Comparison of ENCODE assay signal across 9 mouse cellular contexts in genomic region chr2:168016951-168017391, GRCm38 (mm10). TPM values are rescaled to one million over a fixed set of nuclear protein-coding genes. Genes with fewer than 3 reads are reported as not detected.
DNase-seq lines count a peak whose midpoint lies in the region; ATAC-seq and TF ChIP-seq lines count a peak whose summit lies in the region.
"Had no signal": no experiment of that assay in that cellular context is flagged by ENCODE, and none has a peak within 500 bp of the region (broad histone marks: within the 10 kb centered on the region; RNA-seq: fewer than 3 reads in every experiment).

No protein-coding gene starts in this region.

- no peaks in the 10 kb centered on the region for H3K4me1 ChIP-seq in hindbrain, embryonic 11.5 days (replicated peaks; ENCODE audit: control insufficient read depth, insufficient read depth, low read length)
- H3K4me1 ChIP-seq in hindbrain, embryonic 13.5 days (replicated peaks): peaks cover 13% of the 10 kb centered on the region
- no peaks in the 10 kb centered on the region for H3K4me1 ChIP-seq in embryonic facial prominence, embryonic 11.5 days (ENCODE audit: control insufficient read depth, insufficient read depth, low read length)
- no peaks in the 10 kb centered on the region for H3K4me1 ChIP-seq in testis, adult 2 months (ENCODE audit: control insufficient read depth, insufficient read depth, low read length)

- intact Hi-C loops in left cerebral cortex, postnatal 14 days (cut with DNase I): loop anchor here (10.0 kb wide), 1 partner anchor 332 kb away; the partner anchor contains the start of genes Cebpb and Tmem189

- ATAC-seq in hindbrain, embryonic 11.5 days (ENCODE audit: low FRiP score): no peak
- no peak for ATAC-seq in hindbrain, embryonic 13.5 days (ENCODE audit: low FRiP score)
- no peak for ATAC-seq in embryonic facial prominence, embryonic 11.5 days (replicated peaks; ENCODE audit: insufficient number of reproducible peaks, low FRiP score, low TSS enrichment, low read depth)
- peak; percentile 57 for ATAC-seq in monocyte, adult 5-6 weeks (replicated peaks; ENCODE audit: insufficient number of reproducible peaks, low FRiP score, low TSS enrichment, poor library complexity, severe bottlenecking)

- peak; percentile 84 for DNase-seq in hindbrain, embryonic 11.5 days (ENCODE audit: low spot score)
- peak; percentile 71 for DNase-seq in adrenal gland, postnatal 25 days
- peak; percentile 80 for DNase-seq in embryonic facial prominence, embryonic 11.5 days (ENCODE audit: low spot score)
- DNase-seq in hindlimb bud, embryonic 11.5 days (ENCODE audit: extremely low spot score, low read depth, low spot score): peak; percentile 33
- peak; percentile 69 to 79 for DNase-seq in left cerebral cortex, postnatal 14 days (ENCODE audit: low spot score in 2 of 2)

- H3K9me3 ChIP-seq in hindbrain, embryonic 11.5 days (ENCODE audit: control insufficient read depth, low read length): no peaks in the 10 kb centered on the region
- H3K9me3 ChIP-seq in hindbrain, embryonic 13.5 days: no peaks in the 10 kb centered on the region
- no peaks in the 10 kb centered on the region for H3K9me3 ChIP-seq in embryonic facial prominence, embryonic 11.5 days (replicated peaks; ENCODE audit: control insufficient read depth, low read length)
- H3K9me3 ChIP-seq: embryonic facial prominence, embryonic 15.5 days had no signal

- no peaks in the 10 kb centered on the region for H3K27me3 ChIP-seq in hindbrain, embryonic 11.5 days (ENCODE audit: control insufficient read depth, insufficient read depth, low read length)
- H3K27me3 ChIP-seq in hindbrain, embryonic 13.5 days: 0 out of 2 replicates have a peak, but pooled peaks cover 3% of the 10 kb centered on the region
- no peaks in the 10 kb centered on the region for H3K27me3 ChIP-seq in embryonic facial prominence, embryonic 11.5 days (ENCODE audit: control insufficient read depth, insufficient read depth, low read length)
- no peaks in the 10 kb centered on the region for H3K27me3 ChIP-seq in testis, adult 2 months (ENCODE audit: control insufficient read depth, insufficient read depth, low read length)
- H3K27me3 ChIP-seq: embryonic facial prominence, embryonic 15.5 days had no signal

- WGBS in hindbrain, embryonic 11.5 days: 26% methylated on average over 5 of the region's 5 CpGs
- whole genome bisulfite sequencing in hindbrain, embryonic 13.5 days: 16% methylated on average over 5 of the region's 5 CpGs
- 35% methylated on average over 5 of the region's 5 CpGs for WGBS in embryonic facial prominence, embryonic 11.5 days

- no peak overlapping the region for H3K9ac ChIP-seq in hindbrain, embryonic 11.5 days (ENCODE audit: low read depth, low read length)
- H3K9ac ChIP-seq in hindbrain, embryonic 13.5 days: no peak overlapping the region
- H3K9ac ChIP-seq in embryonic facial prominence, embryonic 11.5 days (replicated peaks; ENCODE audit: low read length): no peak overlapping the region
- H3K9ac ChIP-seq: embryonic facial prominence, embryonic 15.5 days had no signal

- H3K4me2 ChIP-seq in hindbrain, embryonic 11.5 days (replicated peaks; ENCODE audit: low read depth, low read length): no peak overlapping the region
- no peak overlapping the region for H3K4me2 ChIP-seq in hindbrain, embryonic 13.5 days
- H3K4me2 ChIP-seq in embryonic facial prominence, embryonic 11.5 days (ENCODE audit: low read depth, low read length): no peak overlapping the region
- H3K4me2 ChIP-seq: embryonic facial prominence, embryonic 15.5 days had no signal

- H3K4me3 ChIP-seq in hindbrain, embryonic 11.5 days (ENCODE audit: low read depth, low read length): no peak overlapping the region
- H3K4me3 ChIP-seq in hindbrain, embryonic 13.5 days: no peak overlapping the region
- H3K4me3 ChIP-seq in embryonic facial prominence, embryonic 11.5 days (ENCODE audit: low read depth, low read length): no peak overlapping the region
- no peak overlapping the region for H3K4me3 ChIP-seq in testis, adult 2 months (ENCODE audit: control insufficient read depth, low read depth, low read length)
- H3K4me3 ChIP-seq: embryonic facial prominence, embryonic 15.5 days had no signal

- TF ChIP-seq POLR2A in testis, adult 2 months (IDR thresholded peaks at IDR 0.05; ENCODE audit: control insufficient read depth, low read depth, low read length): no peak

- H3K36me3 ChIP-seq in hindbrain, embryonic 11.5 days (ENCODE audit: control insufficient read depth, insufficient read depth, low read length): no peaks in the 10 kb centered on the region
- H3K36me3 ChIP-seq in hindbrain, embryonic 13.5 days: no peaks in the 10 kb centered on the region
- no peaks in the 10 kb centered on the region for H3K36me3 ChIP-seq in embryonic facial prominence, embryonic 11.5 days (replicated peaks; ENCODE audit: control insufficient read depth, insufficient read depth, low read depth, low read length)
- H3K36me3 ChIP-seq in testis, adult 2 months (ENCODE audit: control insufficient read depth, insufficient read depth, low read length): no peaks in the 10 kb centered on the region
- H3K36me3 ChIP-seq: embryonic facial prominence, embryonic 15.5 days had no signal

- no peak overlapping the region for H3K27ac ChIP-seq in hindbrain, embryonic 11.5 days (ENCODE audit: low read depth, low read length)
- no peak overlapping the region for H3K27ac ChIP-seq in hindbrain, embryonic 13.5 days
- no peak overlapping the region for H3K27ac ChIP-seq in embryonic facial prominence, embryonic 11.5 days (replicated peaks; ENCODE audit: low read depth, low read length)
- H3K27ac ChIP-seq in testis, adult 2 months (ENCODE audit: control insufficient read depth, insufficient read depth, low read depth, low read length): no peak overlapping the region
- H3K27ac ChIP-seq: embryonic facial prominence, embryonic 15.5 days had no signal

- peak; percentile 88; the same call in 1 of the 2 replicates for TF ChIP-seq CTCF in testis, adult 2 months (IDR thresholded peaks at IDR 0.05; ENCODE audit: control insufficient read depth, insufficient read depth, insufficient replicate concordance, low read depth, low read length)

RNA-seq across cellular contexts. Expression of gene Ripor3, which starts 6.6 kb away (rescaled TPM):
- polyA plus RNA-seq in hindbrain, embryonic 11.5 days (2014; fragmentation: Nextera tagmentation; extraction: Ambion mirVana): 0.49 and 0.69 TPM in 2 replicates
- polyA plus RNA-seq in hindbrain, embryonic 13.5 days (2015; fragmentation: Nextera tagmentation; extraction: Ambion mirVana): 0.26 and 0.31 TPM in 2 replicates
- 2.1 and 2.8 TPM in 2 replicates for total RNA-seq in adrenal gland, postnatal 25 days (2021)
- polyA plus RNA-seq in embryonic facial prominence, embryonic 11.5 days (2014; fragmentation: Nextera tagmentation; extraction: Ambion mirVana): 0.69 and 0.77 TPM in 2 replicates
- 1 to 10 TPM in 1 of 2 experiments, under 1 TPM in 1; 0.42 to 1.5 TPM for total RNA-seq in left cerebral cortex, postnatal 14 days (2021)
- 0.21 to 0.58 TPM in 2 of 3 replicates, not detected in the other for total RNA-seq in monocyte, adult 5-6 weeks (2017)
- polyA plus RNA-seq in testis, adult 2 months (2012; rRNA removed): 0.22 and 0.90 TPM in 2 replicates

Comparison
In these comparisons a context has a peak if more than half of its experiments do, and no peak if none do; other contexts are left out.
1. DNase-seq: peak in every context shown above with its lines; median percentile 84 in hindbrain, embryonic 11.5 days; 80 in embryonic facial prominence, embryonic 11.5 days; 74 in left cerebral cortex, postnatal 14 days; 71 in adrenal gland, postnatal 25 days; 33 in hindlimb bud, embryonic 11.5 days.